Mouse (Mus musculus): ENCODE measurements at regions not wholly inside any gene's neighbourhood (a gene's known extent, or its start where the extent isn't known, plus 50 kb on each side); places are given as distances from the start of the nearest gene placed in this dataset.
A peak's percentile ranks its signal among the peaks of the same experiment; 100 is the strongest.

DNA sequence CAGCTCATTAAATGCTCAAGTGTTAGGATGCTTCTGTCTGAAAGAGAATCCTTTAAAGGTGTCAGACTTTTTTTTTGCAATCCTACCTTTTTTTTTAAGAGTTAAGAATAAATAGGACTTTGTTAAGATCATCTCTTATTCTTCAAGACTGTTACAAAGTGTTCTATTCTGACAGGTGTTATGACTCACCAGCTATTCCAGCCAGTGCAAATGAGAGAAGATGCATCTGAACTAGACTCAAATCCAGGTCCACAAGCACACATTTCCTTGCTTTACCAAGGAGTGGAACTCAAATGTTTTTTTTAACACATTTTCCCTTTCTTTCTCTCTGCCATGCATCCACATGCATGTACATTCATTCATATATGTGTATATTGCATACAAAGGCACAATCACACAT lies 98.4 kb upstream of the Atp10a start:
- no peak for DNase-seq (ENCODE audit: low spot score in 2 of 2)

DNA sequence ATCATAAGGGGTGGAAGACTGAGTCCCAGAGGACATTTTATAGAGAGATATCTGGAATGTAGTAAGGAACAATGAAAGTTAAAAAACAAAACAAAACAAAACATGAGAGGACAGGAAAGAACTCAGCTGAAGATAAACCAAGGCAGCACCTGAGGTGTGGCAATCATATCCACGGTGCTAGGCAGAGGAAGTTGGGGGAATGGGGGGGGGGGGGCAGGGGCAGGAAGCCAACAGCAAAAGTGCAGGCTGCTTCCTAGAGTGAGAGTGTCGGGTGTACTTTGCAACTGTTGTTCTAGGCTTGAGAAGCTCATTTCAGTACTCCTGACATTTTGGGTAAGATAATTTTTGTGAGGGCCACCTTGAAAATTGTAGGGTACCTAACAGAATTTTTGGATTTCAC lies 87.2 kb upstream of the Atp10a start:
- no peak for DNase-seq (ENCODE audit: low spot score in 2 of 2)

DNA sequence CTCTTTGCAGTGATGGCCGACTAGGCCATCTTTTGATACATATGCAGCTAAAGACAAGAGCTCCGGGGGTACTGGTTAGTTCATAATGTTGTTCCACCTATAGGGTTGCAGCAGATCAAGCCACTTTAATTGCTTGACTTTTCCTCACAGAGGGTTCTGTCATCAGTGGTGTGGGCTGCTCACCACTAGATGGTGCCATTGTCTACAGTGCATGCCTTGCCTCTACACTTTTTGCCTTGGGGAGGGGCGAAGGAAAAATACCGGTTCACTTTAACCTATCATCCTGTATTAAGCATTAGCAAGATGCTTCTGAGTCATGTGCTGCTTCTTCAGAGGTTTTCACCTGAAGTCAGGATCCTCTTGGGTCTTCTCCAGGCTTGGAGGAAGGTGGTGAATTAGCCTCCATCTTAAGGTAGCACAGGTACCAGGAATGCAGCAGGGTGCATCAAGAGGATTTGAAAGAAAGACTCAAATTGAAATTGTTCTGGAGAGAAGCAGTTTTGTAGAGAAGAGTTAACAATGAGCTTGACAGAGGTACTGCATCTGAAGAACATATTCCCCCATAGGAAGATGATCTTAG lies 71.6 kb upstream of the Atp10a start:
- peak; percentile 35 to 44 for DNase-seq (ENCODE audit: low spot score in 2 of 2)

DNA sequence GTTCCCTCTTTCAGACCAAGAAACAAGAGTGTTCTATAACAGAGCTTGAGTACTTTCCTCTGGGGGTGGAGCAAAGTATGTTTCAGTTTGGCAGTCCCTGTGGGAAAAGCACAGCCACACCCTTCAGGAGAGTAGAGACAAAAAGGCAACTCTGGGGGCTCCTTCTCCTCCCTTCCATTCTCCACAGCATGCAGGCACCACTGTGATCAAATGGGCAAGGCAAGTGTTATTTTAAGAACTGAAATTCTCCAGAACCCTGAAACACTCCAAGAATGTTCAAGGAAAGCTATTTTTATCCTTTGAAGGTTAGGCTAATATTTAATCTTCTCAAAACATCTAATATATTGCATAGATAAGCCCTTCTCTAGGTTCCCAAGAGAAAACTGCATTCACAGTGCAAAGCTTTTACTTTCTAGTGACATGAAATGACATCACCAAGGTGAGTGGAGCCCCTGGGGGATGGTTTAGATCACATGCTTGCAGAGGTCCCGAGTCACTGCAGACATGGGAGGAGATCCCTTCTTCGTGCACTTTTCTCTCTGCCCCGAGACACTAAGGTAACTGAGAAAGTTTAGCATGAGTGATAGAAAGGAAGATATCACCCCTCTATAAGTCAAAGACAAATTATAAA lies 70.2 kb upstream of the Atp10a start:
- DNase-seq (ENCODE audit: low spot score in 2 of 2), result no peak

DNA sequence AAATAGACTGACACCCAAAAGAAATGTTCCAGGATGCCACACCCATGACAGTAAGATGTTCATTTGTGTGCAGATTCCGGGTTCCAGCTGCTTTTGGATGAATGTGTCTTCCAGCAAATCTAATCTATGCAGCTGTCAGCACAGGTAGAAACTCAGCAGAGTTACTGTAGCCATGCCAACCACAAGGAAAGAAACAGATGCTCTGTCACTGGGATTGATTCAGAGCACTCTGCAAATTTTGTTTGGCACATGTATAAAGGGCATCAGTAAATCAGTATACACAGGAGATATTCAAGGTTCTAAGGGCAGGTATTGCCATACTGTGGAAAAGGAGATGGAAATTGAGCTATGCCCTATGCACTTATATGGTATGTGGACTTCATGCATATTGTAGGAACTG lies 60.0 kb upstream of the Atp10a start:
- DNase-seq (ENCODE audit: low spot score in 2 of 2), result no peak

Measured in urinary bladder, postnatal 36 days (tissue).